Mouse (Mus musculus) adrenal gland, postnatal 25 days (tissue): ENCODE measurements at regions not wholly inside any gene's neighbourhood (a gene's known extent, or its start where the extent isn't known, plus 50 kb on each side); places are given as distances from the start of the nearest gene placed in this dataset.
"Not testable (repeated sequence)": the region's sequence is repeated elsewhere in the genome, so short reads cannot be mapped to it uniquely, and the experiment has no call there.

ENCODE experiments used
- DNase-seq: peaks from one replicate; pipeline ENCODE4 v3.0.0; 2021; ENCODE audit warnings: mixed read lengths

DNA sequence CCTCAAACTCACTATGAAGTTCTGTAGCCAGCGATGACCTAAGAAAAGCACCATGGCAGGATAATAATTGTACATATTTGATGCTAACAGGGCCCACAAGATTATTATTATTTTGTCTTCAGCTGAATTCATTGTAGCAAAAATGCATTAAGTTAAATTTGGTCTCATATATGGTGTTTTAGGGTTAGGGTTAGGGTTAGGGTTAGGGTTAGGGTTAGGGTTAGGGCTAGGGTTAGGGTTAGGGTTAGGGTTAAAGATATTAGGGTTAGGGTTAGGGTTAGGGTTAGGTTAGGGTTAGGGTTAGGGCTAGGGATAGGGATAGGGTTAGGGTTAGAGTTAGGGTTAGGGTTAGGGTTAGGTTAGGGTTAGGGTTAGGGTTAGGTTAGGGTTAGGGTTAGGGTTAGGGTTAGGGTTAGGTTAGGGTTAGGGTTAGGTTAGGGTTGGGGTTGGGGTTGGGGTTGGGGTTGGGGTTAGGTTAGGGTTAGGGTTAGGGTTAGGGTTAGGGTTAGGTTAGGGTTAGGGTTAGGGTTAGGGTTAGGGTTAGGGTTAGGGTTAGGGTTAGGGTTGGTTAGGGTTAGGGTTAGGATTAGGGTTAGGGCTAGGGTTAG lies 62.0 kb upstream of the Adgrl2 start:
- not testable (repeated sequence) for DNase-seq

DNA sequence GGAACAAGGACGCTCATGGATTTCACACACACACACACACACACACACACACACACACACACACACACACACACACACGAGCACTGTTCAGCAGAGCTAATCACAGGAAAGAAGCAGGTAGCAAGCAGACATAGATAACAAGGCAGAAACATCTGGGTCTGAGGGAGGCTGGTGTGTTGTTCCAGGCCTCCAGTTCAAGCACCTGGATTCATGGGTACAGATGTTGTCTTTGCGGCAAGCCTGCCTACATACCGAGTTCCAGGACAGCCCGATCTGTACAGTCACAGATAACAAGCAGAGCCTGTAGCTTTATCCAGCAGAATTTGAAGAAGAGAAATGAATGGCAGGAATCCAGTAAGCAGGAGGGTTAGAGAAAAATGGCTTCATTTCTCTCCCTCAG lies 55.0 kb upstream of the Adgrl2 start:
- DNase-seq: no peak

DNA sequence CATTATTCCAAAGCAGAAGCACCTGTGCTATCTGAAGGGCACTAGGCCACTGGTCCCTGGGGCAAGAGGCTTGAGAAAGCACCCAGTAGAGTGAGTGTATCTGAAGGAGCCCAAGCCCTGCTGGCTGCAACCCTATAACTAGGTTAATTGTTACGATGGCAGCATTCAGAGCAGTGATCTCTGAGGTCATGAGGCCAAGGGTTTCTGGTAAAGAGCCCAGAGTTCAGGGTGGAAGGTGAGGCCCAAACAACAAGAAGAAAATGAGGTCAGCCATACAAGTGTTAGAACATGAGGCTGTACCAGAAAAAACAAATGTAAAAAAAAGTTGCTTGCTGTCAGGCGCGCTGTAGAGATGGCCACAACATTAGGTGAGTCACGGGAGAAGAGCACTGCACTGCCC lies 53.5 kb upstream of the Adgrl2 start:
- DNase-seq: no peak

DNA sequence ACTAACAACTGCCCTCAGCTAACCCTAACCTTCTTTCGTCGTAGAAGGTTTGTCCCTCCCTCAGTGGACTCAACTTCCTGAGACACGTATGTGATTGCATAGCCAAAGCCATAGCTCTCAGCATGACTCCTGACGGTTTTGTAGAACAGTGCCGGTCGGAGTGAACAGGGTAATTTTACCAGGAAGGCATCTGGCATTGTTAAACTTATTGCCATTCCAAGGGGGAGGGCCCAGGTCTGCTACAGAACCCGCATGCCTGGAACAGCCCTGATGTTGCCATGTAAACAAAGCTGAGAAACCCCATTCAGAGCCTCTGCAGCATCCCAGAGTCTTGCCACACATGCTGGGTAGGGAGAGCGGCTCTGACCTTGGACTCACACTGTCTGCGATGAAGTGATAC lies 52.2 kb upstream of the Adgrl2 start:
- no peak for DNase-seq

DNA sequence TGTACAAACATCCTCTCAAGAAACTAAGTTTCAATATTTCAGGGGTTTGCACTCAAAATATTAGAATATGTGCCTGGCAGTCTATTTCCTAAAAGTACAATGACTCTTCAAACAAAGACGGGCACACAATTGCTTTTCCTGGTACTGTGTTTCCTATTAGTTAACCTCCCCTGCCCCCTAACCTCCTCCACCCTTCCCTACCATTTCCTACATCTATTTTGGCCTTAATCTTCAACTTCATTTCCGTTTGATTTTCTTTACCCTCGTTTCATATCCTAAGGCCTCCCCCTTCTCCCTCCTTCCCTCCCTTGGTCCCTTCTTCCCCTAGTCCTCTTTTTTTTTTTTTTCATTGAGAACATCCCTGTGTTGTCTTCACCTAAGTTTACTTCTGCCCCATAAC lies 50.8 kb upstream of the Adgrl2 start:
- DNase-seq: no peak
